Mouse (Mus musculus) heart, embryonic 14.5 days (tissue): ENCODE data around the gene Parp6. TPM values are rescaled to one million over a fixed set of nuclear protein-coding genes. Genes with fewer than 3 reads are reported as not detected.
A peak's percentile ranks its signal among the peaks of the same experiment; 100 is the strongest.

ENCODE experiments used
- ATAC-seq: fragments of 200-750 bp; cut with Nextera tagmentation; 2 replicates; pipeline ENCODE4 v1.8.0; 2017; ENCODE audit warnings: low read depth, moderate TSS enrichment; ENCODE audit not compliant: insufficient number of reproducible peaks, insufficient read depth, low FRiP score
- H3K27ac ChIP-seq, 2 experiments: fragments of 200-500 bp in 1 of 2; fragments of 300-500 bp in 1 of 2; sonication (generic) in 1 of 2; replicated peaks in 1 of 2; 2 replicates each; pipeline ENCODE4 v1.5.1; 2012 to 2014; ENCODE audit warnings: low read depth in 2 of 2, low read length in 2 of 2, control low read depth in 1 of 2, mild to moderate bottlenecking in 1 of 2, mixed read lengths in 1 of 2; ENCODE audit not compliant: control insufficient read depth in 1 of 2, insufficient read depth in 1 of 2
- H3K27me3 ChIP-seq: fragments of 300-500 bp; sonication (generic); 2 replicates; pipeline ENCODE4 v1.6.1; 2014; ENCODE audit warnings: mild to moderate bottlenecking, low read length, control low read depth; ENCODE audit not compliant: control insufficient read depth, insufficient read depth
- H3K36me3 ChIP-seq: fragments of 300-500 bp; sonication (generic); 2 replicates; pipeline ENCODE4 v1.6.1; 2014; ENCODE audit warnings: mild to moderate bottlenecking, control low read depth, low read length, mixed read lengths; ENCODE audit not compliant: control insufficient read depth, insufficient read depth
- H3K4me1 ChIP-seq, 2 experiments: fragments of 200-500 bp in 1 of 2; fragments of 300-500 bp in 1 of 2; sonication (generic) in 1 of 2; 2 replicates each; pipeline ENCODE4 v1.6.1; 2012 to 2014; ENCODE audit warnings: low read length in 2 of 2, control low read depth in 1 of 2, mixed read lengths in 1 of 2; ENCODE audit not compliant: control insufficient read depth in 2 of 2, insufficient read depth in 2 of 2
- H3K4me2 ChIP-seq: fragments of 300-500 bp; sonication (generic); 2 replicates; pipeline ENCODE4 v1.6.1; 2014; ENCODE audit warnings: mild to moderate bottlenecking, low read length
- H3K4me3 ChIP-seq, 2 experiments: fragments of 200-500 bp in 1 of 2; fragments of 300-500 bp in 1 of 2; sonication (generic) in 1 of 2; 2 replicates each; pipeline ENCODE4 v1.5.1; 2012 to 2014; ENCODE audit warnings: low read length in 2 of 2, mild to moderate bottlenecking in 2 of 2, control low read depth in 1 of 2, low read depth in 1 of 2, moderate library complexity in 1 of 2; ENCODE audit not compliant: control insufficient read depth in 1 of 2, insufficient read depth in 1 of 2
- H3K9ac ChIP-seq: fragments of 300-500 bp; sonication (generic); 2 replicates; pipeline ENCODE4 v1.6.1; 2014; ENCODE audit warnings: mild to moderate bottlenecking, low read length
- H3K9me3 ChIP-seq: fragments of 300-500 bp; sonication (generic); 2 replicates; pipeline ENCODE4 v1.6.1; 2016; ENCODE audit warnings: low read length, control low read depth; ENCODE audit not compliant: control insufficient read depth
- WGBS: fragments of 180-500 bp; shearing (Covaris S2); extraction: QIAGEN DNeasy Blood & Tissue Kit; methylation state at CpG from one replicate; pipeline ENCODE4 v1.1.7; 2014; 5-methylcytosine and 5-hydroxymethylcytosine counted together
- polyA plus RNA-seq: library from polyadenylated mRNA; unstranded; fragments of >200 nt; fragmentation: Nextera tagmentation; extraction: Ambion mirVana; gene quantifications from 2 replicates; pipeline ENCODE4 v1.2.1, GENCODE M21; 2014

Parp6 gene
- polyA plus RNA-seq, 1 experiment from 2014 or later: 24.6 TPM

- Histone ChIP-seq H3K4me2 (no peak overlapping the region), H3K4me1 (no peaks in the 10 kb centered on the region), H3K27me3 (peaks cover 26% of the 10 kb centered on the region), H3K4me3 (no peak overlapping the region), H3K27ac (no peak overlapping the region), H3K9me3 (no peaks in the 10 kb centered on the region), H3K36me3 (no peaks in the 10 kb centered on the region), H3K9ac (no peak overlapping the region)
- ATAC-seq: no peak
- 46% methylated on average over 12 of the region's 12 CpGs for WGBS
These were observed 28.1 kb upstream of the Parp6 start for GRCm38 (mm10) chr9:59588710-59589671.

- Histone ChIP-seq H3K27me3 (peaks cover 26% of the 10 kb centered on the region), H3K4me3 (no peak overlapping the region), H3K4me2 (no peak overlapping the region), H3K9ac (no peak overlapping the region), H3K4me1 (no peaks in the 10 kb centered on the region), H3K9me3 (no peaks in the 10 kb centered on the region), H3K27ac (no peak overlapping the region), H3K36me3 (no peaks in the 10 kb centered on the region)
- ATAC-seq: no peak
- 75% methylated on average over 10 of the region's 10 CpGs for WGBS
These were observed 27.2 kb upstream of the Parp6 start for GRCm38 (mm10) chr9:59589703-59590439.

DNA sequence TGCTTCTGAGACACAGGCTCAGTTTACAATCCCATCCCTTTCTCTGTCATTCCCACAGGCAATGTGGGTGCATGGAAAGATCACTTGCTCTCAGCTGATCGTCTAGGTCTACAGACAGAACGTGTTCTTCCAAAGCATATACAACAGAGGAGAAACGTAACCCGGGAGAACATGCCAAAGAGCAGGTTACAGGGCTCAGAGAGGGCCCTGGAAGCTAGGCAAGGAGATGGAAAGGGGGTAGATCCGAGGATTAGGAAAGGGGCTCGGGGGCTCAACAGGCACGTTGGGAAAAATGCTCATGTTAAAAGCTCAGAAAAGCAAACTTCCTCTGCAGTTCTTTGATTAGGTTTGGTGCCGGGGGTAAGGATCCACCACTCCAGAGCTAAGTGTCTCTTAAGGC lies 15.4 kb upstream of the Parp6 start:
- Histone ChIP-seq H3K4me1 (no peaks in the 10 kb centered on the region), H3K36me3 (no peaks in the 10 kb centered on the region), H3K27ac (no peak overlapping the region), H3K4me2 (no peak overlapping the region), H3K27me3 (peaks cover 35% of the 10 kb centered on the region), H3K9me3 (no peaks in the 10 kb centered on the region), H3K4me3 (no peak overlapping the region), H3K9ac (no peak overlapping the region)
- ATAC-seq: no peak
- 69% methylated on average over 8 of the region's 8 CpGs for WGBS

DNA sequence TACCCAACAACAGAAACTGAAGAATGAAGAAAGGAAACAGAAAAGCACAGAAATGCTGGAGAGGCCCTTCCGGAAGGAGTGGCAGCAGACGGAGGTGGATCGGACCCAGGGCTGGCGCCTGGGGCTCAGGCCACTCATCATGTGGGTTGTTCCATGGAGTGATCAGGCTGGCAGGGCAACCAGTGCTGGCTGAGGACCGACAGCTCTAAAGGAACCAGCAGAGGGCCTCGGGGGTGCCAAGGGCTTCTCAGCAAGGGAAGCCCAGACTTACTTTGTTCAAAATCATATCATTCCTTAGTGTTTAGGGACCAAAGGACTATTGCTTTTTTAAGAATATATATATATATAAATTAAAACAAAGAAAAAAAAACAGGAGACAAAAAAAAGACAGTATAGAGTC lies 11.1 kb upstream of the Parp6 start:
- Histone ChIP-seq H3K9ac (no peak overlapping the region), H3K4me1 (no peaks in the 10 kb centered on the region), H3K27me3 (peaks cover 35% of the 10 kb centered on the region), H3K27ac (no peak overlapping the region), H3K4me3 (no peak overlapping the region), H3K9me3 (no peaks in the 10 kb centered on the region), H3K36me3 (no peaks in the 10 kb centered on the region), H3K4me2 (no peak overlapping the region)
- WGBS: 50% methylated on average over 6 of the region's 6 CpGs
- ATAC-seq: no peak

DNA sequence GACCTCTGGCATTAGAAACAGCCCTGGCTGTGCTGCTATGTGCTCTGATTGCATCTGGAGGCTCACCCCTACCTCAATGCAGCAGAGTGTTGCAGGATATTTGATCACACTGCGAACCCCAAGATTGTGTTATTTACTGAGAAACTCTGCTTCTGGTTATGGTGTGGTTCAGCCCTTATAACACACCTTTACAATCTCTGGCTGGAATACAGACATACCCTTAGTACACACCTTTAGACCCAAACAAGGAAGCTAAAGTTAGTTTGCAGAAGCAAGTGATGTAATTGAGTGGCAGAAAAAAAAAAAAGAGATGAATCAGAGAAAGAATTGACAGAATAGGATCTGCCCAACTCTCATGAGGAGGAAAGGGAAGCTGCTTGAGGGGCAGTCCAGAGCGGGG lies 6.1 kb upstream of the Parp6 start:
- Histone ChIP-seq H3K4me1 (no peaks in the 10 kb centered on the region), H3K4me2 (no peak overlapping the region), H3K4me3 (no peak overlapping the region), H3K36me3 (no peaks in the 10 kb centered on the region), H3K9ac (no peak overlapping the region), H3K27me3 (no peaks in the 10 kb centered on the region), H3K27ac (no peak overlapping the region), H3K9me3 (no peaks in the 10 kb centered on the region)
- ATAC-seq: no peak
- 74% methylated on average over 2 of the region's 2 CpGs for WGBS

GRCm38 (mm10) chr9:59615797-59616196 lies 1.3 kb upstream of the Parp6 start:
- Histone ChIP-seq H3K4me2 (no peak overlapping the region), H3K36me3 (peaks cover 3% of the 10 kb centered on the region; the same call in 1 of the 2 replicates), H3K27me3 (no peaks in the 10 kb centered on the region), H3K4me3 (no peak overlapping the region), H3K9me3 (no peaks in the 10 kb centered on the region), H3K9ac (no peak overlapping the region), H3K4me1 (peaks cover 0 to 6% of the 10 kb centered on the region in 2 experiments; a peak in 3 of 4 replicates), H3K27ac (no peak overlapping the region)
- 89% methylated on average over 2 of the region's 2 CpGs for WGBS
- no peak for ATAC-seq

- H3K27me3 ChIP-seq: no peaks in the 10 kb centered on the region
- ATAC-seq: no peak; the same call in 1 of the 2 replicates
- peak overlapping the region; percentile 93 for H3K9ac ChIP-seq
- H3K9me3 ChIP-seq: no peaks in the 10 kb centered on the region
- peaks cover 0 to 6% of the 10 kb centered on the region in 2 experiments; a peak in 3 of 4 replicates for H3K4me1 ChIP-seq
- peak overlapping the region; percentile 92 to 95 for H3K27ac ChIP-seq
- peak overlapping the region; percentile 91 to 98 for H3K4me3 ChIP-seq
- H3K4me2 ChIP-seq: peak overlapping the region; percentile 72
- peaks cover 9% of the 10 kb centered on the region for H3K36me3 ChIP-seq
- WGBS: under 1% methylated on average over 57 of the region's 58 CpGs
These were observed 356 bp downstream of the Parp6 start for GRCm38 (mm10) chr9:59617307-59617973.
